Mouse (Mus musculus) testis, adult 2 months (tissue): ENCODE results near the gene Eif2b3.

Source experiments
- CTCF ChIP-seq: fragments of 200-500 bp; IDR thresholded peaks from 2 replicates; pipeline ENCODE4 v1.5.1; 2012; ENCODE audit warnings: low read depth, mild to moderate bottlenecking, inconsistent platforms, low read length, moderate library complexity; ENCODE audit not compliant: control insufficient read depth, insufficient read depth, insufficient replicate concordance
- POLR2A ChIP-seq: fragments of 200-500 bp; IDR thresholded peaks from 2 replicates; pipeline ENCODE4 v1.6.1; 2012; ENCODE audit warnings: low read depth, mild to moderate bottlenecking, inconsistent platforms, low read length, moderate library complexity; ENCODE audit not compliant: control insufficient read depth

DNA sequence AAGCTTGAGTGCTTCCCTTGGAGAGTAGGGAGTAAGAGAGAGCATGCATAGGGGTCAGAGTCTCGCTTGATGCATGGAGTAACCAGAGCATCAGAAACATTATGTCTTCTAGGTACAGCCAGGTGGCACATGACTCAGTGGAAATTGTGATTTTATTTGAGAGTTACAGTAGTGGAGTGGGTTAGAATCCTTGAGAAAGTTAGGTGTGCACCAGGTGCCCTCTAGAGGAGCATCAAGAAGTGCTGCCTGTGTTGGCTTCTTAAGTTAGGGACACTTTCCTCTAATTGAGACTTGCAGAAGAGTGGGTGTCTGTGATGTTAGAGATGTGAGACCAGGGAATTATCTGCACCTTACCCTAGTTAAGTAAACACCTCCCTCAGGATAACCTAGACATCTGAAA lies 11.9 kb downstream of the Eif2b3 start:
- TF ChIP-seq CTCF = no peak
- TF ChIP-seq POLR2A = no peak
